Mouse (Mus musculus): ENCODE measurements around the gene Glce. TPM values are rescaled to one million over a fixed set of nuclear protein-coding genes. Genes with fewer than 3 reads are reported as not detected.

Glce gene
- total and polyA plus RNA-seq, 3 experiments: 7.4 to 16.4 (median 13.1) TPM

GRCm38 (mm10) chr9:62128056-62128455 lies 5.6 kb upstream of the Glce start:
- dilution Hi-C loops (cut with MboI; ENCODE audit: extremely low pct_ligation_motif_present, extremely low pct_unique_long_range_greater_than_20kb, low sequenced_read_pairs): no loop called here
- in situ Hi-C loops (cut with MboI; ENCODE audit: low pct_ligation_motif_present, low pct_unique_long_range_greater_than_20kb, low sequenced_read_pairs): no loop called here
- H3K9me3 ChIP-seq (replicated peaks; ENCODE audit: low read length): no peaks in the 10 kb centered on the region
- H3K27me3 ChIP-seq (replicated peaks): peaks cover 2% of the 10 kb centered on the region
- peaks cover 8 to 21% of the 10 kb centered on the region in 2 experiments for H3K4me1 ChIP-seq (ENCODE audit: control insufficient read depth in 1 of 2, insufficient read depth in 2 of 2)
- no peaks in the 10 kb centered on the region for H3K36me3 ChIP-seq (replicated peaks in 1 of 2; ENCODE audit: control insufficient read depth in 1 of 2, insufficient read depth in 1 of 2, low read length in 1 of 2)
- DNase-seq (ENCODE audit: extremely low read depth): peak; percentile 71
- H3K27ac ChIP-seq (ENCODE audit: insufficient read depth, low read depth): no peak overlapping the region
- no peak overlapping the region for H3K4me3 ChIP-seq (replicated peaks in 1 of 3; ENCODE audit: low read depth in 2 of 3, low read length in 2 of 3, poor library complexity in 1 of 3)
- peak; percentile 24; the same call in 1 of the 2 replicates for TF ChIP-seq ETS1 (conservative IDR thresholded peaks at IDR 0.05; ENCODE audit: low read depth, low read length)
- TF ChIP-seq ZNF384 (IDR thresholded peaks at IDR 0.05; ENCODE audit: low read depth, low read length): no peak
- TF ChIP-seq E2F4 (IDR thresholded peaks at IDR 0.05; ENCODE audit: insufficient replicate concordance, low read depth, low read length): no peak
- TF ChIP-seq SMC3 (IDR thresholded peaks at IDR 0.05; ENCODE audit: low read depth, low read length): no peak
- no peak for TF ChIP-seq RCOR1 (conservative IDR thresholded peaks at IDR 0.05; ENCODE audit: low read depth, low read length)
- TF ChIP-seq MEF2A (IDR thresholded peaks at IDR 0.05; ENCODE audit: borderline replicate concordance, low read depth, low read length): 0 out of 2 replicates have a peak, but pooled peaks have one; percentile 20
- TF ChIP-seq EP300 (IDR thresholded peaks at IDR 0.05; ENCODE audit: low read length): peak; percentile 61
- no peak for TF ChIP-seq KAT2A (IDR thresholded peaks at IDR 0.05; ENCODE audit: insufficient replicate concordance, low read length)
- 0 out of 2 replicates have a peak, but pooled peaks have one; percentile 25 for TF ChIP-seq MAX (IDR thresholded peaks at IDR 0.05; ENCODE audit: low read length)
- TF ChIP-seq IRF4 (IDR thresholded peaks at IDR 0.05; ENCODE audit: low read depth, low read length): 0 out of 2 replicates have a peak, but pooled peaks have one; percentile 3
- TF ChIP-seq MAFK (IDR thresholded peaks at IDR 0.05; ENCODE audit: insufficient replicate concordance, low read length): 0 out of 2 replicates have a peak, but pooled peaks have one; percentile 23
- TF ChIP-seq NRF1 (IDR thresholded peaks at IDR 0.05; ENCODE audit: low read depth, low read length): no peak
- no peak for TF ChIP-seq TBP (conservative IDR thresholded peaks at IDR 0.05; ENCODE audit: low read depth, low read length)
- no peak for TF ChIP-seq CHD2 (IDR thresholded peaks at IDR 0.05; ENCODE audit: low read length)
- TF ChIP-seq ZKSCAN1 (IDR thresholded peaks at IDR 0.05; ENCODE audit: borderline replicate concordance, low read depth, low read length): no peak
- no peak for TF ChIP-seq ZMIZ1 (IDR thresholded peaks at IDR 0.05; ENCODE audit: low read depth, low read length)
- TF ChIP-seq POLR2AphosphoS2 (IDR thresholded peaks at IDR 0.05; ENCODE audit: low read depth, low read length): no peak
- no peak for TF ChIP-seq CTCF (conservative IDR thresholded peaks at IDR 0.05 in 1 of 2, IDR thresholded peaks at IDR 0.05 in 1 of 2; ENCODE audit: low read depth in 2 of 2, low read length in 2 of 2)
- H3K9ac ChIP-seq (ENCODE audit: insufficient read depth, low read depth): no peak overlapping the region
- no peaks in the 10 kb centered on the region for H3K79me2 ChIP-seq (replicated peaks; ENCODE audit: control insufficient read depth, extremely low read depth, insufficient read depth, poor library complexity, severe bottlenecking)
- peak overlapping the region; percentile 50; the same call in 1 of the 2 replicates for H3K4me2 ChIP-seq (ENCODE audit: insufficient read depth, low read depth, poor library complexity, severe bottlenecking)

GRCm38 (mm10) chr9:62125986-62126575 lies 3.6 kb upstream of the Glce start:
- H3K4me2 ChIP-seq (ENCODE audit: insufficient read depth, low read depth, poor library complexity, severe bottlenecking): no peak overlapping the region
- H3K4me3 ChIP-seq (replicated peaks in 1 of 3; ENCODE audit: low read depth in 2 of 3, low read length in 2 of 3, poor library complexity in 1 of 3): no peak overlapping the region
- in situ Hi-C loops (cut with MboI; ENCODE audit: low pct_ligation_motif_present, low pct_unique_long_range_greater_than_20kb, low sequenced_read_pairs) (no loop called here), dilution Hi-C loops (cut with MboI; ENCODE audit: extremely low pct_ligation_motif_present, extremely low pct_unique_long_range_greater_than_20kb, low sequenced_read_pairs) (no loop called here)
- no peak for DNase-seq (ENCODE audit: extremely low read depth)
- peaks cover 8% of the 10 kb centered on the region for H3K27me3 ChIP-seq (replicated peaks)
- H3K36me3 ChIP-seq (replicated peaks in 1 of 2; ENCODE audit: control insufficient read depth in 1 of 2, insufficient read depth in 1 of 2, low read length in 1 of 2): no peaks in the 10 kb centered on the region
- no peak overlapping the region for H3K9ac ChIP-seq (ENCODE audit: insufficient read depth, low read depth)
- peaks cover 8 to 24% of the 10 kb centered on the region in 2 experiments for H3K4me1 ChIP-seq (ENCODE audit: control insufficient read depth in 1 of 2, insufficient read depth in 2 of 2)
- no peak for TF ChIP-seq RAD21 (IDR thresholded peaks at IDR 0.05; ENCODE audit: low read depth, low read length)
- no peak for TF ChIP-seq CTCF (conservative IDR thresholded peaks at IDR 0.05 in 1 of 2, IDR thresholded peaks at IDR 0.05 in 1 of 2; ENCODE audit: low read depth in 2 of 2, low read length in 2 of 2)
- TF ChIP-seq HCFC1 (IDR thresholded peaks at IDR 0.05; ENCODE audit: low read depth, low read length): no peak
- TF ChIP-seq TBP (conservative IDR thresholded peaks at IDR 0.05; ENCODE audit: low read depth, low read length): no peak
- no peak for TF ChIP-seq SMC3 (IDR thresholded peaks at IDR 0.05; ENCODE audit: low read depth, low read length)
- no peak for TF ChIP-seq JUND (conservative IDR thresholded peaks at IDR 0.05; ENCODE audit: low read depth, low read length)
- TF ChIP-seq USF1 (IDR thresholded peaks at IDR 0.05; ENCODE audit: low read depth, low read length): no peak
- no peak for TF ChIP-seq MEF2A (IDR thresholded peaks at IDR 0.05; ENCODE audit: borderline replicate concordance, low read depth, low read length)
- TF ChIP-seq USF2 (conservative IDR thresholded peaks at IDR 0.05; ENCODE audit: low read depth, low read length): no peak
- peaks cover 6% of the 10 kb centered on the region for H3K79me2 ChIP-seq (replicated peaks; ENCODE audit: control insufficient read depth, extremely low read depth, insufficient read depth, poor library complexity, severe bottlenecking)
- H3K9me3 ChIP-seq (replicated peaks; ENCODE audit: low read length): no peaks in the 10 kb centered on the region
- no peak overlapping the region for H3K27ac ChIP-seq (ENCODE audit: insufficient read depth, low read depth)
